Mouse (Mus musculus): ENCODE results near the gene Gm10097. TPM values are rescaled to one million over a fixed set of nuclear protein-coding genes. Genes with fewer than 3 reads are reported as not detected.

Gene Gm10097
- polyA plus RNA-seq, 1 experiment from 2014 or later, result 0.21 TPM

DNA sequence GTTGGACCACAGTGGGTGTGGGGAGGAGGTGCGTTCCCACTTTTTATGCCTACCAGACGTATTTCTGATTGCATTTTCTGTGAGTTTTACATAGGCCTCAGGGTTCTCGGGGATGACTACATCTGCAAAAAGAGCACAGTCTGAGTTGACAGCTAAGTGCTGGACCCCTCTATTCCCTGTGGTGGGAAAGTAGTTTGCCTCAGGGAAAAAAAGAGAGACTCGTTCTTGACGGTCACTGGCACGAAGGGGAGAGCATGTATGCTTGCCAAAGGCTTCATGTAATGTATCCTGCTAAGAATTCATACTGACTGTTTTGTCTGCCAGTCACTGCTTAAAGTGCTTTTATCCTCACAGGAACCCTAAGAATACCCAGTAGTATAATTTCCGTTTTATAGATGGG lies 23.8 kb upstream of the Gm10097 start:
- 84% methylated on average over 7 of the region's 7 CpGs for WGBS

GRCm38 (mm10) chr10:5045671-5046070 lies 23.3 kb upstream of the Gm10097 start:
- Histone ChIP-seq H3K9ac (no peak overlapping the region), H3K4me1 (replicated peaks; ENCODE audit: control insufficient read depth, insufficient read depth, low read length) (no peaks in the 10 kb centered on the region), H3K4me2 (replicated peaks) (no peak overlapping the region), H3K27me3 (ENCODE audit: control insufficient read depth, insufficient read depth, low read length) (no peaks in the 10 kb centered on the region), H3K27ac (no peak overlapping the region), H3K4me3 (replicated peaks; ENCODE audit: low read length) (no peak overlapping the region), H3K36me3 (replicated peaks; ENCODE audit: control insufficient read depth, insufficient read depth) (peaks cover 45% of the 10 kb centered on the region), H3K9me3 (ENCODE audit: control insufficient read depth, low read length) (no peaks in the 10 kb centered on the region)
- 94% methylated on average over 5 of the region's 5 CpGs for WGBS
- no peak for DNase-seq (ENCODE audit: low spot score)
- ATAC-seq (ENCODE audit: low FRiP score), result no peak

More for the DNA sequence above, 23.8 kb upstream of the Gm10097 start:
- Histone ChIP-seq H3K4me3 (replicated peaks; ENCODE audit: low read length) (no peak overlapping the region), H3K27me3 (ENCODE audit: control insufficient read depth, insufficient read depth, low read length) (no peaks in the 10 kb centered on the region), H3K9me3 (ENCODE audit: control insufficient read depth, low read length) (no peaks in the 10 kb centered on the region), H3K9ac (no peak overlapping the region), H3K36me3 (replicated peaks; ENCODE audit: control insufficient read depth, insufficient read depth) (peaks cover 50% of the 10 kb centered on the region), H3K4me2 (replicated peaks) (no peak overlapping the region), H3K27ac (no peak overlapping the region), H3K4me1 (replicated peaks; ENCODE audit: control insufficient read depth, insufficient read depth, low read length) (no peaks in the 10 kb centered on the region)
- no peak for ATAC-seq (ENCODE audit: low FRiP score)
- no peak for DNase-seq (ENCODE audit: low spot score)

DNA sequence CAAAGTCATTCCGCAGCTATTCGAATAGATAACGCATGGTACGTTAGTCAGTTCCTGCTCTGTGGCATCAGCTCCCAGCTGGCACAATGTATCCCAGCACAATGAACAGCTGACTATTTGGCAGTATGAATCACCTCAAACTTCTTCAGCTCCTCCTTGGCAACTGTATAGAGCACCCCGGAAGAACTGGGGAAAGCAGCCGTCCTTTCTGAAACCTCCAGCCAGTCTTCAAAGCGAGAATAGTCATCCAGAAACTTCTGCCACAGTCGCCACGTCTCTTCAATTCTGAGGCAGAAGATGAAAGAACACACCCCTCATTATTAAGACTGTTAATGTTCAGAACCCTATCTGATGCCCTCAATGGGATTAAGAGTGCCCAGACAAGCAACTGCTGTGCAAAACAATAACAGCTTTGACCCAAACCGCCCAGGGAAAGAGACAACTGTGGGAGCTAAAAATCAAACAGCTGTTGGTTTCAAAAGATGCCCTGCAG lies 12.7 kb upstream of the Gm10097 start:
- 0 out of 2 replicates have a peak, but pooled peaks have one; percentile 40 for ATAC-seq (ENCODE audit: low FRiP score)
- H3K27ac ChIP-seq, result no peak overlapping the region
- H3K27me3 ChIP-seq (ENCODE audit: control insufficient read depth, insufficient read depth, low read length), result no peaks in the 10 kb centered on the region
- no peaks in the 10 kb centered on the region; the same call in 1 of the 2 replicates for H3K4me1 ChIP-seq (replicated peaks; ENCODE audit: control insufficient read depth, insufficient read depth, low read length)
- peaks cover 17% of the 10 kb centered on the region for H3K36me3 ChIP-seq (replicated peaks; ENCODE audit: control insufficient read depth, insufficient read depth)
- WGBS, result 39% methylated on average over 10 of the region's 10 CpGs
- DNase-seq (ENCODE audit: low spot score), result no peak
- no peak overlapping the region for H3K9ac ChIP-seq
- no peak overlapping the region for H3K4me3 ChIP-seq (replicated peaks; ENCODE audit: low read length)
- no peak overlapping the region for H3K4me2 ChIP-seq (replicated peaks)
- no peaks in the 10 kb centered on the region for H3K9me3 ChIP-seq (ENCODE audit: control insufficient read depth, low read length)

DNA sequence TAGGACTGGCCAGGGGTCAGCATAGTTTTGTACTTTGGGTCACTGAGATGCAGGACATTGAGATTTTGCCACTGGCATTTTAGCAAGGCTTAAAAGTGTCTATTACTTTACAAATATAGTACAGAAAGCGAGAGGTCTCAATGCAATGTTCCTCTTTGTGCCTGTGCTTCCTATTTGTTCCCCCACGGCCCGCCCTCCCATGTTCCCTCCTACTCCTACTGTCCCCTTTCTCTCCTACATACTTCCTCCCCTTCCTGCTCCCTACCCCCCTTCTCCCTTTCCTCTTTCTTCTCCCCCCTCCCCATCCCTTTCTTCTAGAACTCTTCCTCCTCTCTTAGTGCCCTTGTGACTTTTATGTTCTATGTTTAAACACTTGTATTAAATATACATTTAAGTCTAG lies 12.1 kb upstream of the Gm10097 start:
- H3K27ac ChIP-seq, result no peak overlapping the region
- H3K9me3 ChIP-seq (ENCODE audit: control insufficient read depth, low read length), result no peaks in the 10 kb centered on the region
- peaks cover 17% of the 10 kb centered on the region for H3K36me3 ChIP-seq (replicated peaks; ENCODE audit: control insufficient read depth, insufficient read depth)
- no peaks in the 10 kb centered on the region; the same call in 1 of the 2 replicates for H3K4me1 ChIP-seq (replicated peaks; ENCODE audit: control insufficient read depth, insufficient read depth, low read length)
- no peak overlapping the region for H3K9ac ChIP-seq
- WGBS, result 76% methylated on average over 3 of the region's 3 CpGs
- ATAC-seq (ENCODE audit: low FRiP score), result no peak
- no peak overlapping the region for H3K4me3 ChIP-seq (replicated peaks; ENCODE audit: low read length)
- no peaks in the 10 kb centered on the region for H3K27me3 ChIP-seq (ENCODE audit: control insufficient read depth, insufficient read depth, low read length)
- H3K4me2 ChIP-seq (replicated peaks), result no peak overlapping the region
- no peak for DNase-seq (ENCODE audit: low spot score)

- H3K4me2 ChIP-seq (replicated peaks), result no peak overlapping the region
- DNase-seq (ENCODE audit: low spot score) (no peak), ATAC-seq (ENCODE audit: low FRiP score) (no peak)
- no peak overlapping the region for H3K9ac ChIP-seq
- no peaks in the 10 kb centered on the region for H3K27me3 ChIP-seq (ENCODE audit: control insufficient read depth, insufficient read depth, low read length)
- H3K4me3 ChIP-seq (replicated peaks; ENCODE audit: low read length), result no peak overlapping the region
- WGBS, result 94% methylated on average over 15 of the region's 15 CpGs
- H3K36me3 ChIP-seq (replicated peaks; ENCODE audit: control insufficient read depth, insufficient read depth), result peaks cover 17% of the 10 kb centered on the region
- H3K4me1 ChIP-seq (replicated peaks; ENCODE audit: control insufficient read depth, insufficient read depth, low read length), result no peaks in the 10 kb centered on the region; the same call in 1 of the 2 replicates
- H3K9me3 ChIP-seq (ENCODE audit: control insufficient read depth, low read length), result no peaks in the 10 kb centered on the region
- H3K27ac ChIP-seq, result no peak overlapping the region
Measured at GRCm38 (mm10) chr10:5057661-5058060, 11.3 kb upstream of the Gm10097 start.

DNA sequence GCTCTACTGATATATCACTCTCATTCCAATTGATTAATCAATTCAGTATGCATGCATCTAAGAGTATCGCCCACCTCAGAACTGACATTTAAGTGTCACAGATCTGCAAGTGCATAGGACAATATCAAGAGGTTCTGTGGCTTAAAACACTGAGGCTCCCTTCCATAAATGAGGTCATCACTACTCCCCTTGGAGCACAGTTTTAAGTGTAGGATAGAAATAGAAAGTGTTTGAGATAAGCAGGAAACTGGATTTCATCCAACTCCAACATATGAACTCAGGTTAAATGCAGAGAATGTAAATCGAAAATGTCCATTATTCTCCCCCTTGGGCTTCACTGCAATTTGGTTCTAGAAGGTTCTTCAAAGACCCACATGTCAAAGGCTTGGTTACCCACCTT lies 10.1 kb upstream of the Gm10097 start:
- 89% methylated on average over 2 of the region's 2 CpGs for WGBS
- Histone ChIP-seq H3K4me2 (replicated peaks) (no peak overlapping the region), H3K36me3 (replicated peaks; ENCODE audit: control insufficient read depth, insufficient read depth) (peaks cover 17% of the 10 kb centered on the region), H3K9ac (no peak overlapping the region), H3K4me1 (replicated peaks; ENCODE audit: control insufficient read depth, insufficient read depth, low read length) (no peaks in the 10 kb centered on the region; the same call in 1 of the 2 replicates), H3K4me3 (replicated peaks; ENCODE audit: low read length) (no peak overlapping the region), H3K27ac (no peak overlapping the region), H3K9me3 (ENCODE audit: control insufficient read depth, low read length) (no peaks in the 10 kb centered on the region), H3K27me3 (ENCODE audit: control insufficient read depth, insufficient read depth, low read length) (no peaks in the 10 kb centered on the region)
- DNase-seq (ENCODE audit: low spot score) (no peak), ATAC-seq (ENCODE audit: low FRiP score) (no peak)

GRCm38 (mm10) chr10:5059983-5060382 lies 9.0 kb upstream of the Gm10097 start:
- H3K9me3 ChIP-seq (ENCODE audit: control insufficient read depth, low read length), result no peaks in the 10 kb centered on the region
- H3K4me1 ChIP-seq (replicated peaks; ENCODE audit: control insufficient read depth, insufficient read depth, low read length), result no peaks in the 10 kb centered on the region; the same call in 1 of the 2 replicates
- DNase-seq (ENCODE audit: low spot score), result no peak
- no peaks in the 10 kb centered on the region for H3K27me3 ChIP-seq (ENCODE audit: control insufficient read depth, insufficient read depth, low read length)
- no peak overlapping the region for H3K4me3 ChIP-seq (replicated peaks; ENCODE audit: low read length)
- peaks cover 17% of the 10 kb centered on the region for H3K36me3 ChIP-seq (replicated peaks; ENCODE audit: control insufficient read depth, insufficient read depth)
- H3K4me2 ChIP-seq (replicated peaks), result no peak overlapping the region
- WGBS, result 94% methylated on average over 2 of the region's 2 CpGs
- H3K27ac ChIP-seq, result no peak overlapping the region
- H3K9ac ChIP-seq, result no peak overlapping the region
- ATAC-seq (ENCODE audit: low FRiP score), result no peak

DNA sequence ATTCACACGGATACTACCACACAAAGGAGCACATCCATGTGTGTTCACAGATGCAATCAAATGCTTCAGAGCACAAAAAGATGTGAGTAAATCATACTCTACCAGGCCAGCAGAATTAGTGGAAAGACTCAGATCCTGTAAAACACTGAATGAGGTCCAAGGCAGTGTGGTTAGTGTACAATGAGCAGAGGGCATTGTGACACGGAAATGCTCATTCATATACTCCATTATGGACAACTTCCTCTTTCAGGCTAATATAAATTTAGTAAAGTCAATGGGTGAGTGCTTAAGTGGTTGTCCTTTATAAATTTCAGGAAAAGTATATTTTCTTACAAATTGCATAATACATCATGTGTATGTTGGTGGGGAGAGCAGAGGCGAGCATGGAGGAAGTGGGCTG lies 1.9 kb upstream of the Gm10097 start:
- no peaks in the 10 kb centered on the region for H3K27me3 ChIP-seq (ENCODE audit: control insufficient read depth, insufficient read depth, low read length)
- H3K4me3 ChIP-seq (replicated peaks; ENCODE audit: low read length), result no peak overlapping the region
- 90% methylated on average over 3 of the region's 3 CpGs for WGBS
- no peak overlapping the region for H3K4me2 ChIP-seq (replicated peaks)
- DNase-seq (ENCODE audit: low spot score) (no peak), ATAC-seq (ENCODE audit: low FRiP score) (no peak)
- no peaks in the 10 kb centered on the region for H3K9me3 ChIP-seq (ENCODE audit: control insufficient read depth, low read length)
- H3K9ac ChIP-seq, result no peak overlapping the region
- no peaks in the 10 kb centered on the region for H3K36me3 ChIP-seq (replicated peaks; ENCODE audit: control insufficient read depth, insufficient read depth)
- H3K27ac ChIP-seq, result no peak overlapping the region
- no peaks in the 10 kb centered on the region for H3K4me1 ChIP-seq (replicated peaks; ENCODE audit: control insufficient read depth, insufficient read depth, low read length)

DNA sequence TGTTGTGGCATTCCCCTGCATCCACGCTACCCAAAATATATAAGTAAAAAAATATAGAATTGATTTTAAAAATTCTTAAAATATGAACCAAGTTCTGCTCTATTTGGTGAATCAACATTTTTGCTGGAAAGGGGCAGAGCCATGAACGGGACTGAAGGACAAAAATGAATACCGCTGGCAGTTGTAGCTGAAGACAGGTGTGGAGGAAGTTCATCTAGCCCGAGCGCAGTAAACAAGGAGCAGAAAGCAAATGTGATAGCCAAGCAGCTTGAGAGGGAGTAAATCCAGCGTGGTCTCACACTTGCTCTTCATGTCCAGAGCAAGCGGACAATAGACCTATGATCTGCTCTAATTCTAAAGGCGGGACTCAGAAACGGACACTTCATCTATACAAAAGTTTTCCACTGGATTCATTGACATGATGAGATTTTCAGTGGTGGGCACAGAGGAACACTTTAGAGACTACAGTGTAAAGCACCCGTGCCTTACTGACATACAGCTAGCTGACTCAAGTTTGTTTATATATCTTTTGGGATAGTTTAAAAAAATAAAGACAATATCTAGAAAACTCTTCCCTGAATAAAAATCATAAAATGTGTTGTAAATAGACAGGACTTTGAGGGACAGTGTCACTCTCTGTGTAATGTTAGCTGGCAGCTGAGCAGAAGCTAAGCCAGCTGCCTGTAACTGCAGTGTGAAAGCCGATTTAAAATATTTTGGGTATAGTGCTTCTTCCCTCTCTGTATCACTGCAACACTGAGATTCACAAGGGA lies 1.4 kb downstream of the Gm10097 start:
- DNase-seq (ENCODE audit: low spot score), result no peak
- H3K4me1 ChIP-seq (replicated peaks; ENCODE audit: control insufficient read depth, insufficient read depth, low read length), result no peaks in the 10 kb centered on the region
- H3K36me3 ChIP-seq (replicated peaks; ENCODE audit: control insufficient read depth, insufficient read depth), result 0 out of 2 replicates have a peak, but pooled peaks cover 3% of the 10 kb centered on the region
- no peak for ATAC-seq (ENCODE audit: low FRiP score)
- H3K9me3 ChIP-seq (ENCODE audit: control insufficient read depth, low read length), result no peaks in the 10 kb centered on the region
- no peak overlapping the region for H3K27ac ChIP-seq
- H3K4me2 ChIP-seq (replicated peaks), result no peak overlapping the region
- H3K4me3 ChIP-seq (replicated peaks; ENCODE audit: low read length), result no peak overlapping the region
- H3K9ac ChIP-seq, result no peak overlapping the region
- 89% methylated on average over 11 of the region's 11 CpGs for WGBS
- H3K27me3 ChIP-seq (ENCODE audit: control insufficient read depth, insufficient read depth, low read length), result no peaks in the 10 kb centered on the region

All from hindbrain, embryonic 14.5 days (tissue).